Mouse (Mus musculus) kidney, embryonic 16.5 days (tissue): Measurements from ENCODE around the gene Ralgapb. TPM values are rescaled to one million over a fixed set of nuclear protein-coding genes. Genes with fewer than 3 reads are reported as not detected.
A peak's percentile ranks its signal among the peaks of the same experiment; 100 is the strongest.

Experiments used
- ATAC-seq: fragments of 200-750 bp; cut with Nextera tagmentation; 2 replicates; pipeline ENCODE4 v1.8.0; 2017; ENCODE audit warnings: moderate TSS enrichment; ENCODE audit not compliant: low FRiP score, low TSS enrichment
- H3K27ac ChIP-seq: fragments of 300-500 bp; sonication (generic); 2 replicates; pipeline ENCODE4 v1.5.1; 2014; ENCODE audit warnings: low read length
- H3K27me3 ChIP-seq: fragments of 300-500 bp; sonication (generic); 2 replicates; pipeline ENCODE4 v1.6.1; 2014; ENCODE audit warnings: low read length, control low read depth, mixed read lengths; ENCODE audit not compliant: insufficient read depth
- H3K36me3 ChIP-seq: fragments of 300-500 bp; sonication (generic); 2 replicates; pipeline ENCODE4 v1.6.1; 2014; ENCODE audit warnings: low read length, control low read depth, mixed read lengths; ENCODE audit not compliant: insufficient read depth
- H3K4me1 ChIP-seq: fragments of 300-500 bp; sonication (generic); 2 replicates; pipeline ENCODE4 v1.6.1; 2014; ENCODE audit warnings: low read length, control low read depth, mixed read lengths; ENCODE audit not compliant: insufficient read depth
- H3K4me2 ChIP-seq: fragments of 300-500 bp; sonication (generic); replicated peaks from 2 replicates; pipeline ENCODE4 v1.6.1; 2014; ENCODE audit warnings: low read depth, low read length
- H3K4me3 ChIP-seq: fragments of 300-500 bp; sonication (generic); 2 replicates; pipeline ENCODE4 v1.5.1; 2014; ENCODE audit warnings: mild to moderate bottlenecking, low read length
- H3K9ac ChIP-seq: fragments of 300-500 bp; sonication (generic); replicated peaks from 2 replicates; pipeline ENCODE4 v1.6.1; 2014; ENCODE audit warnings: low read length
- H3K9me3 ChIP-seq: fragments of 300-500 bp; sonication (generic); 2 replicates; pipeline ENCODE4 v1.6.1; 2016; ENCODE audit warnings: low read length, control low read depth
- WGBS: fragments of 180-500 bp; shearing (Covaris S2); extraction: QIAGEN DNeasy Blood & Tissue Kit; methylation state at CpG from one replicate; pipeline ENCODE4 v1.1.7; 2014; 5-methylcytosine and 5-hydroxymethylcytosine counted together
- polyA plus RNA-seq: library from polyadenylated mRNA; unstranded; fragments of >200 nt; fragmentation: Nextera tagmentation; extraction: Ambion mirVana; gene quantifications from 2 replicates; pipeline ENCODE4 v1.2.1, GENCODE M21; 2015

The Ralgapb gene
- 13.7 and 15.9 TPM in 2 replicates for polyA plus RNA-seq

DNA sequence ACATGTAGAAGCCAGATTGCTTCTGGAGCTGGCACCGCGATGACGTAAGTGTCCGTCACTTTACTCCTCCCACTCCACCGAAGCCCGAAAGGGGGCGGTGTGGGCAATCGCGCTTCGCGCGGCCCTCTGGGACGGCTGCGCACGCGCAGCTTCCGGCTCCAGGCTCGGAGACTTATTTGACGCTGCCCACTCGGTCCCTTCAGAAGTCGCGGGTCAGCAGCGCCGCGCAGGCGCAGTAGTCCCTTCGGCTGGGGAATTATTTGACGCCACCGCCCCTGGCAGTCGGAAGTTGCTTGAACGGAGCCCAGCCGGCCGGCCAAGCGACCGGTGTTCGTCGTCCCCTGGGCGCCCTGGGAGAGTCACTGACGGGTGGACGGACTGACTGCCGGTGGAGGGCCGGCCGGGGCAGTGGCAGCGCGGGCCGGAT lies at the start of gene Ralgapb:
Ralgapb (plus strand) TSS at position 254 of the 427 bp plus-strand sequence.
- Histone ChIP-seq H3K4me1 (peaks cover 12% of the 10 kb centered on the region), H3K27ac (peak within 1 kb of the TSS; percentile 83), H3K9me3 (no peaks in the 10 kb centered on the region), H3K36me3 (no peaks in the 10 kb centered on the region), H3K4me2 (peak within 1 kb of the TSS; percentile 91), H3K4me3 (peak within 1 kb of the TSS; percentile 89), H3K27me3 (no peaks in the 10 kb centered on the region), H3K9ac (peak within 1 kb of the TSS; percentile 94)
- ATAC-seq: peak; percentile 89
- WGBS: 0% methylated on average over 46 of the region's 46 CpGs

DNA sequence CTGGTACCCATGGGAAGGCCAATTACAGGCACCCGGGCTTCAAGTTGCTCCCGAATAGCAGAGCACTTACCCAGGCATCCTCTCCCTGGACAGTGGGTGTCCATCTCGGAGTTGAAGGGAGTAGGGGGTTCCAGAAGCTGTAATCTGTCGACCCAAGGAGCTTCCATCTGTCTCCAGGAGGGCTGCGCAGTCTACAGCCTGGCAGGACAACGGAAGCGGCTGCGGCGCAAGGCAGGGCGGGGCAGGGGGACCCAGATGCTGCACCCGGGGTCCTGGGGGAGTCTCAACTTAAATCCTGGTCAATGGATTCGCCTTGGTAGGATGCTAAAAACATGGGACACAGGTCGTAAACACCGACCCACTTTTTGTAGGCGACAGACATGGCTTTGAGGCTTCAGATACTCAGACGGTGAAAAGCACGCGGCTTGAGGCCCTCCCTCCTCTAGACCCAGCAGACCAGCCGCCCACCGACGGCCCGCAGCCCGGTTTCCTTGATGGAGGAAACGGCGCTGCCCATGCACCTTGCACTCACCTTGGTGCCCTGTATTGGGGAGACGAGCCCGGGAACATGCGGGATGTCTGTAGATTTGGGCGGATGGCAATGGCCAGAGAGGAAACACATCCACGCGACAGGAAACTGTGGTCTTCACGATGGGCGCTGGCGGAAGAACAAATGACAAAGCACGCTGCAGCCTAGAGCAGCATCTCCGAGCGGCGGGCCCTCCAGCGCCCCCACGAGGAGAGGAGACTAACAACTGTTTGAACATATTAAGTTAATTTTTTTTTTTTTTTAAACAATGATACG lies 48.6 kb upstream of the Ralgapb start:
- Histone ChIP-seq H3K4me3 (peak overlapping the region; percentile 89), H3K9ac (peak overlapping the region; percentile 97), H3K9me3 (no peaks in the 10 kb centered on the region), H3K4me2 (peak overlapping the region; percentile 80), H3K27me3 (no peaks in the 10 kb centered on the region), H3K36me3 (peaks cover 41% of the 10 kb centered on the region), H3K4me1 (peaks cover 25% of the 10 kb centered on the region), H3K27ac (peak overlapping the region; percentile 67)
- WGBS: under 1% methylated on average over 41 of the region's 41 CpGs
- peak; percentile 87 for ATAC-seq

- H3K4me3 ChIP-seq: peak overlapping the region; percentile 89
- peak overlapping the region; percentile 40; the same call in 1 of the 2 replicates for H3K9ac ChIP-seq
- peaks cover 33% of the 10 kb centered on the region for H3K36me3 ChIP-seq
- 38% methylated on average over 8 of the region's 8 CpGs for WGBS
- peak overlapping the region; percentile 36 for H3K4me2 ChIP-seq
- no peaks in the 10 kb centered on the region for H3K27me3 ChIP-seq
- H3K4me1 ChIP-seq: peaks cover 25% of the 10 kb centered on the region
- no peaks in the 10 kb centered on the region for H3K9me3 ChIP-seq
- peak overlapping the region; percentile 39 for H3K27ac ChIP-seq
- peak; percentile 36; the same call in 1 of the 2 replicates for ATAC-seq
Observed at GRCm38 (mm10) chr2:158361678-158362320, 47.8 kb upstream of the Ralgapb start.

DNA sequence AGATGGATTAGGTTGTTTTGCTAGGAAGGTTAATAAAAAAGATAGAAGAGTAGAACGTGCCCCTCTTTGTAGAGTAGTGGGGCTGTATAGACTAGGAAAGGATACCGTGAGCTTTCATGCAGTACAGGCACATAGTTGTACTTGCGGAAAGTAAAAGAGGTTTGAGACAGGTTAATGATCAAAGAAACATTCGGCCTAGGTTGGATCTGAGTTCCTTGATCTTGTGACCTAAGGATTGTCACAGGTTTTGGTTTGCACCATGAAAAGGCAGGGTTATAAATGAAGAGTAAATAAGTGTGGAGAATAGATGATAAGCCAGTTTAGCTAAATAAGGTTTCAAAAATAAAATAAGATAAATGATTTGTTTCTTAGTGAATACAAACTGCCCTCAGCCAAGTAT lies 45.5 kb upstream of the Ralgapb start:
- Histone ChIP-seq H3K4me3 (no peak overlapping the region), H3K36me3 (peaks cover 10% of the 10 kb centered on the region; the same call in 1 of the 2 replicates), H3K4me2 (no peak overlapping the region), H3K27ac (no peak overlapping the region), H3K4me1 (peaks cover 14% of the 10 kb centered on the region), H3K9ac (no peak overlapping the region), H3K9me3 (no peaks in the 10 kb centered on the region), H3K27me3 (no peaks in the 10 kb centered on the region)
- 68% methylated on average over 4 of the region's 4 CpGs for WGBS
- ATAC-seq: no peak

GRCm38 (mm10) chr2:158365099-158365850 lies 44.4 kb upstream of the Ralgapb start:
- no peak overlapping the region for H3K27ac ChIP-seq
- no peak overlapping the region for H3K4me3 ChIP-seq
- H3K9me3 ChIP-seq: no peaks in the 10 kb centered on the region
- no peak overlapping the region for H3K4me2 ChIP-seq
- peaks cover 3% of the 10 kb centered on the region for H3K4me1 ChIP-seq
- H3K9ac ChIP-seq: no peak overlapping the region
- H3K27me3 ChIP-seq: no peaks in the 10 kb centered on the region
- WGBS: 79% methylated on average over 12 of the region's 12 CpGs
- no peak for ATAC-seq
- no peaks in the 10 kb centered on the region for H3K36me3 ChIP-seq

- H3K36me3 ChIP-seq: no peaks in the 10 kb centered on the region
- no peak overlapping the region for H3K4me3 ChIP-seq
- H3K9ac ChIP-seq: no peak overlapping the region
- H3K9me3 ChIP-seq: no peaks in the 10 kb centered on the region
- ATAC-seq: no peak
- no peak overlapping the region for H3K4me2 ChIP-seq
- WGBS: 89% methylated on average over 5 of the region's 5 CpGs
- no peaks in the 10 kb centered on the region for H3K4me1 ChIP-seq
- H3K27me3 ChIP-seq: no peaks in the 10 kb centered on the region
- no peak overlapping the region for H3K27ac ChIP-seq
Observed at GRCm38 (mm10) chr2:158367654-158368053, 42.0 kb upstream of the Ralgapb start.

DNA sequence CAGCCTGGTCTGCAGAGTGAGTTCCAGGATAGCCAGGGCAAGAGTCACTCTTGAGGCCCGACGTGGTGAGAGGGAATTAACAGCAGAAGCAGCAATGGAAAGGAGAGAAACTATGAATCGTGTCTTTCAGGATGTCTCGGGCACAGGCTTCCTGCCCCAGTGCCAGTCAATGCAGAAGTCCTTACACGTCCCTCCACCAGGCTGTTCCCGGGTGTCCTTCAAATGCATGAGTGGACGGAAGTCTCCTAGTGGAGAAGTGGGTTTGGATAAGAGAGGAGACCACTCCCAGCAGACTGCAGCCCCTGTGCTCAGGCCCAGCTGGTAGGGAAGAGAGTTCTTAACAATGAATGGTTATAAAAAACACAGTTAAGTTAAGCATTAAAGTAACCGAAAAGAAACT lies 41.3 kb upstream of the Ralgapb start:
- Histone ChIP-seq H3K36me3 (no peaks in the 10 kb centered on the region), H3K9me3 (no peaks in the 10 kb centered on the region), H3K9ac (no peak overlapping the region), H3K27ac (no peak overlapping the region), H3K4me1 (no peaks in the 10 kb centered on the region), H3K27me3 (no peaks in the 10 kb centered on the region), H3K4me3 (no peak overlapping the region), H3K4me2 (no peak overlapping the region)
- WGBS: 93% methylated on average over 8 of the region's 8 CpGs
- no peak for ATAC-seq

DNA sequence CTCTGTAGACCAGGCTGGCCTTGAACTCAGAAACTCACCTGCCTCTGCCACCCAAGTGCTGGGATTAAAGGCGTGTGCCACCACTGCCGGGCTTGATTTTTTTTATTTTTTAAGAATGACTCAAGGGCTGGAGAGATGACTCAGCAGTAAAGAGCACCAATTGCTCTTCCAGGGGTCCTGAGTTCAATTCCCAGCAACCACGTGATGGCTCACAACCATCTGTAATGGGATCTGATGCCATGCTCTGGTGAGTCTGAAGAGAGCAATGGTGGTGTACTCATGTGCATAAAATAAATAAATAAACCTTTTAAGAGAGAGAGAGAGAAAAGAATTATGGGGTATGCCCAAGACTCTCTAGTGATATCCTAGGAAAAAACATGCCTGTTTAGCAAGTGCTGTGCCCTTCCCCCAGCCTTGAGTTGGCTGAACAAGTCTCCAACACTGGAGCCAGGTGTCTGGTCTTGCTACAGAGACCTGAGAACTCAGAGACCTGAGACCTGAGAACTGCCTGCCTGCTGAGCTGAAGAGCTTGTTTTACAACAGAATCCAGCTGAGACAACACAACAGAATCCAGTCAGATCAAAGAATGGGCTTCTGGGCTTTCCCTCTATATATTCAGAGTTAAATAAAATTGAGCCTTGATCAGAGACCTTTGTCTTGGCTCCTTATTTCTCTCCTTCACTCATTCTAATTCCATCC lies 40.0 kb upstream of the Ralgapb start:
- Histone ChIP-seq H3K36me3 (no peaks in the 10 kb centered on the region), H3K4me1 (no peaks in the 10 kb centered on the region), H3K27ac (no peak overlapping the region), H3K9me3 (no peaks in the 10 kb centered on the region), H3K9ac (no peak overlapping the region), H3K4me3 (no peak overlapping the region), H3K4me2 (no peak overlapping the region), H3K27me3 (peaks cover 5% of the 10 kb centered on the region; the same call in 1 of the 2 replicates)
- 82% methylated on average over 3 of the region's 3 CpGs for WGBS
- ATAC-seq: no peak

- no peaks in the 10 kb centered on the region for H3K36me3 ChIP-seq
- H3K27ac ChIP-seq: no peak overlapping the region
- H3K9me3 ChIP-seq: no peaks in the 10 kb centered on the region
- H3K27me3 ChIP-seq: peaks cover 10% of the 10 kb centered on the region
- no peak overlapping the region for H3K9ac ChIP-seq
- peak; percentile 39; the same call in 1 of the 2 replicates for ATAC-seq
- H3K4me2 ChIP-seq: no peak overlapping the region
- H3K4me3 ChIP-seq: no peak overlapping the region
- WGBS: 13% methylated on average over 5 of the region's 5 CpGs
- H3K4me1 ChIP-seq: no peaks in the 10 kb centered on the region; the same call in 1 of the 2 replicates
Observed at GRCm38 (mm10) chr2:158370173-158370550, 39.5 kb upstream of the Ralgapb start.
